Mouse (Mus musculus) neural tube, embryonic 15.5 days (tissue): ENCODE data around the gene Polh. TPM values are rescaled to one million over a fixed set of nuclear protein-coding genes. Genes with fewer than 3 reads are reported as not detected.

Source experiments
- ATAC-seq: fragments of 200-750 bp; cut with Nextera tagmentation; 2 replicates; pipeline ENCODE4 v1.8.0; 2017; ENCODE audit warnings: mild to moderate bottlenecking, moderate TSS enrichment, moderate library complexity; ENCODE audit not compliant: low FRiP score
- H3K27ac ChIP-seq: fragments of 300-500 bp; sonication (generic); replicated peaks from 2 replicates; pipeline ENCODE4 v1.5.1; 2015; ENCODE audit warnings: mild to moderate bottlenecking, inconsistent platforms
- H3K27me3 ChIP-seq: fragments of 300-500 bp; sonication (generic); replicated peaks from 2 replicates; pipeline ENCODE4 v1.6.1; 2015; ENCODE audit warnings: inconsistent platforms
- H3K36me3 ChIP-seq: fragments of 300-500 bp; sonication (generic); 2 replicates; pipeline ENCODE4 v1.6.1; 2015; ENCODE audit warnings: inconsistent platforms
- H3K4me1 ChIP-seq: fragments of 300-500 bp; sonication (generic); 2 replicates; pipeline ENCODE4 v1.6.1; 2015; ENCODE audit warnings: inconsistent platforms
- H3K4me2 ChIP-seq: fragments of 300-500 bp; sonication (generic); 2 replicates; pipeline ENCODE4 v1.6.1; 2015; ENCODE audit warnings: inconsistent platforms, mild to moderate bottlenecking, moderate library complexity
- H3K4me3 ChIP-seq: fragments of 300-500 bp; sonication (generic); replicated peaks from 2 replicates; pipeline ENCODE4 v1.5.1; 2015; ENCODE audit warnings: mild to moderate bottlenecking, inconsistent platforms
- H3K9ac ChIP-seq: fragments of 300-500 bp; sonication (generic); replicated peaks from 2 replicates; pipeline ENCODE4 v1.6.1; 2015; ENCODE audit warnings: mild to moderate bottlenecking, inconsistent platforms
- H3K9me3 ChIP-seq: fragments of 300-500 bp; sonication (generic); replicated peaks from 2 replicates; pipeline ENCODE4 v1.6.1; 2016; ENCODE audit warnings: inconsistent platforms
- WGBS: fragments of 180-500 bp; shearing (Covaris S2); methylation state at CpG from one replicate; pipeline ENCODE4 v1.1.7; 2015; ENCODE audit warnings: mixed read lengths; 5-methylcytosine and 5-hydroxymethylcytosine counted together
- polyA plus RNA-seq: library from polyadenylated mRNA; unstranded; fragments of >200 nt; fragmentation: Nextera tagmentation; extraction: Ambion mirVana; gene quantifications from 2 replicates; pipeline ENCODE4 v1.2.1, GENCODE M21; 2015

Polh gene
- polyA plus RNA-seq, 1 experiment from 2014 or later, result 7.9 TPM

DNA sequence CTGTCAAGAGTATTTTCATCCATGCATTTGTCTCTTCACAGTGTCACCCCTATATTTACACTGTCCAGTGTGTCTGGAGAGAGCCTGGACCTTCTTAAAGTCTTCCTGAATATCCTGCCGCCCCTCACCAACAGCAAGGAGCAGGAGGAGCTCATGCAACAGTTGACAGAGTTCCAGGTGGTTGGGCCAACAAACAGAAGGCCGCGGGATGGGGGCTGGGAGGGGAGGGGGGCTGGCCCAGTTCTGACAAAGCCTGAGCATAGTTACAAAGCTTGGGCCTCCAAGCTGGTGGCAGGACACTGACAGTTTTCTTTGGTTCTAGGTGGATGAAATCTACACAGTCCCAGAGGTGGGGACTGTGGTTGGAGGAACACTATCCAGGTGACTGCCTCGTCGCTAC lies 36.2 kb downstream of the Polh start:
- H3K27me3 ChIP-seq, result no peaks in the 10 kb centered on the region
- peaks cover 23% of the 10 kb centered on the region for H3K4me1 ChIP-seq
- 91% methylated on average over 5 of the region's 5 CpGs for WGBS
- no peak overlapping the region for H3K27ac ChIP-seq
- no peaks in the 10 kb centered on the region for H3K9me3 ChIP-seq
- H3K4me2 ChIP-seq, result no peak overlapping the region
- no peak overlapping the region for H3K4me3 ChIP-seq
- H3K9ac ChIP-seq, result no peak overlapping the region
- ATAC-seq, result no peak
- peaks cover 65% of the 10 kb centered on the region for H3K36me3 ChIP-seq

DNA sequence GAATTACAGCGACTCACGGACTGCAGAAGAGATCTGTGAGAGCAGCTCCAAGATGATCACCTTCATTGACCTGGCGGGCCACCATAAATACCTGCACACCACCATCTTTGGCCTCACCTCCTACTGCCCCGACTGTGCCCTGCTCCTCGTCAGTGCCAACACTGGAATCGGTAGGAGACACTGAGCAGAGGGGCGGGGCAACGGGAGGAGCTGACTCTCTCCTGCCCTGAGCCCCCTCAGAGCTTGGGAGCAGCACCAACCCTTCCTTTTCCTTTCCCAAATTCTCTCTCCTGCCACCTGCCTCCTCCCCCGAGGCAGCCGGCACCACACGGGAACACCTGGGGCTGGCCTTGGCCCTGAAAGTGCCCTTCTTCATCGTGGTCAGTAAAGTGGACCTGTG lies 37.0 kb downstream of the Polh start:
- no peaks in the 10 kb centered on the region for H3K9me3 ChIP-seq
- H3K27ac ChIP-seq, result no peak overlapping the region
- H3K9ac ChIP-seq, result no peak overlapping the region
- no peak for ATAC-seq
- H3K27me3 ChIP-seq, result no peaks in the 10 kb centered on the region
- H3K4me1 ChIP-seq, result peaks cover 23% of the 10 kb centered on the region
- no peak overlapping the region for H3K4me3 ChIP-seq
- 92% methylated on average over 12 of the region's 12 CpGs for WGBS
- peaks cover 62% of the 10 kb centered on the region for H3K36me3 ChIP-seq
- H3K4me2 ChIP-seq, result no peak overlapping the region

DNA sequence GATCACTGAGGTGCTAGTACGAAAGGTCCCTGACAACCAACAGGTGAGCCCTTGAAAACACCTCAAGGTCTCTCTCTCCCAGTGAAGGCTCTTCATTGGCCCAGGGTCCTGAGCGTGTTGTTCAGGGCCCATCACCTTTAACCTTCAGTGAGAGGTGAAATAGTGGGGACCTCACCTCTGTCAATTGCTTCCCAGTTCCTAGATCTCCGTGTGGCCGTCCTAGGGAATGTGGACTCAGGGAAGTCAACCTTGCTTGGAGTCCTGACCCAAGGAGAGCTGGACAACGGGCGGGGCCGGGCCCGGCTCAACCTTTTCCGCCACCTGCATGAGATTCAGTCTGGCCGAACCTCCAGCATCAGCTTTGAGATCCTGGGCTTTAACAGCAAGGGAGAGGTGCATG lies 37.7 kb downstream of the Polh start:
- no peak overlapping the region for H3K9ac ChIP-seq
- H3K4me3 ChIP-seq, result no peak overlapping the region
- 93% methylated on average over 10 of the region's 10 CpGs for WGBS
- peaks cover 28% of the 10 kb centered on the region for H3K4me1 ChIP-seq
- no peaks in the 10 kb centered on the region for H3K27me3 ChIP-seq
- H3K4me2 ChIP-seq, result no peak overlapping the region
- H3K9me3 ChIP-seq, result no peaks in the 10 kb centered on the region
- ATAC-seq, result no peak
- H3K27ac ChIP-seq, result no peak overlapping the region
- peaks cover 56% of the 10 kb centered on the region for H3K36me3 ChIP-seq

DNA sequence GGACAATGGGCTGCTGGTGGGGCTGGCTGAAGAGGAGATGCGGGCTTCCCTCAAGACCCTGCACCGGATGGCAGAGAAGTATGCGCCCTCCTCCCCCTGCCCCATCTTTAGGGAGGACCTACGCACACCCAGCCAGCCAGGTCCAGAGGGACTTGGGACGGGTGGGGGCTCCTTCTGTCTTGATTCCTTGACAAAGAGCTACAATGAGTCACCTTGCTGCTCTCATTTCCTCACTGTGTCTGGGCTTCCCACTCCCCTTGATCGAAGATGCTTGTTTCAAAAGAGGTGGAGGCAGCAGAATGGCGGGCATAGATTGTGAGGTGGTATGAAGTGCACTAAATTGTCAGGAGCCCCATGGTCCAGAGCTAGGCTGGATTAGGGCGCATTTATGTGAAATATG lies 38.1 kb downstream of the Polh start:
- Histone ChIP-seq H3K4me3 (no peak overlapping the region), H3K4me2 (no peak overlapping the region), H3K27me3 (no peaks in the 10 kb centered on the region), H3K9ac (no peak overlapping the region), H3K4me1 (peaks cover 31% of the 10 kb centered on the region), H3K27ac (no peak overlapping the region), H3K9me3 (no peaks in the 10 kb centered on the region), H3K36me3 (peaks cover 52% of the 10 kb centered on the region)
- ATAC-seq, result no peak
- WGBS, result 98% methylated on average over 8 of the region's 8 CpGs

DNA sequence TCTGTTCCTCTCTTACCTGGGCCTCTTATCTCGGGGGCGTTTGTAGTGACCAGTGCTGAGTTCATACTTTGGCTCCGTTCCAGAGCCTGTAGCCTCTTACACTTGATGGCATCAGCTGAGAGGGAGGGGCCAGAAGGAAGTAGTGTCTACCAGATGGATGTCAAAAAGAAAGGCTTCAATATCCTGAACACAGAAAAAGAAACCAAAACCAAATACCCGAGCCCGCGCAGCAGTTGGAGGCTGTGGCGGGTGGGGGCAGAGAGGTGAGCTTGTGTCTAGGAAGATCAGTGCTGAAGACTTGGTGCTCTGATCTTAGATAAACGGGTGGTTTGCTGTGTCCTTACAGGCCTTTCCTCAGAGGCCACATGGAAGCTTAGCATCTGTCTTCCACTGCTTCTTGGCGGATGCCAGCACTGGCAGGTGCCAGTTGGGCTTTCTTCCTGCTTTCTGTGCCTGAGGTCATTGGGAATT lies 39.5 kb downstream of the Polh start:
- Histone ChIP-seq H3K27me3 (no peaks in the 10 kb centered on the region), H3K27ac (no peak overlapping the region), H3K4me3 (no peak overlapping the region), H3K9ac (no peak overlapping the region), H3K4me1 (peaks cover 31% of the 10 kb centered on the region), H3K36me3 (peaks cover 40% of the 10 kb centered on the region), H3K4me2 (peak overlapping the region; percentile 6; the same call in 1 of the 2 replicates), H3K9me3 (no peaks in the 10 kb centered on the region)
- no peak for ATAC-seq
- 87% methylated on average over 9 of the region's 9 CpGs for WGBS

DNA sequence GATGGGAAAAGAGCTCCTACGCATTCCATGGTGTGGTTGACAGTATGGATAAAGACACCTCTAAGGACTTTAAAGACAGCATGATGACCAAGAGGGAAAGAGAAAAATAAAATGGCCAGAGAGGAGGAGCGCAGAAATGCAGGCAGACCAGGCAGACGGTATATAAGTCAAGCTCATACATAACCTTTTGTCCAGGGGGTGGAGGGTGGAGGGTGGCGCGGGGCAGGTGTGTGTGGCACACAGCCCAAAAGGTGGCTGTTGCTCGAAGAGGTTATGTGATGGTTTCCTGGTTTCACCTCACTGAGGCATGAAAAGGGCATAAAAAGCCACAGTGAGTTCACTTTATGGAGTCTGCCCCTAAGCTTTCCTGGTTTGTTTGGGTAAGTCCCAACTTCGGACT lies 39.9 kb downstream of the Polh start:
- no peak for ATAC-seq
- Histone ChIP-seq H3K4me2 (peak overlapping the region; percentile 6; the same call in 1 of the 2 replicates), H3K27ac (no peak overlapping the region), H3K27me3 (no peaks in the 10 kb centered on the region), H3K4me3 (no peak overlapping the region), H3K4me1 (peaks cover 31% of the 10 kb centered on the region), H3K36me3 (peaks cover 36% of the 10 kb centered on the region), H3K9ac (no peak overlapping the region), H3K9me3 (no peaks in the 10 kb centered on the region)
- 94% methylated on average over 7 of the region's 7 CpGs for WGBS

DNA sequence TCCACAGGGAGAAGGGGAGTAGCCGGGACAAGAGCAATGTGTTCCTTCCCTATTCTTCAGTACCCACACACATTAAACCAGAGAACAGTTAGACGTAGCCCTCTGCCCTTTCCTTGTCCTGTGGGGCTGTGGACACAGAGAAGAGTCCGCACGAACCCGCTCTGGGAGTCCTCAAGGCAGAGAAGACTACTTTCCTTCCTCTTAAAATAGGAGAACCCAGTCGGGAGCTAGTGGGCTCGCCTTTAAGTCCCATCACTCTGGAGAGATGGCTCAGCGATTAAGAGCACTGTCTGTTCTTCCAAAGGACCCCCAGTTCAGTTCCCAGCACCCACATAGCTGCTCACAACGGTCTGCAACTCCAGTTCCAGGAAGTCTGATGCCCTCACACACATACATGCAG lies 40.7 kb downstream of the Polh start:
- peak overlapping the region; percentile 84 for H3K9ac ChIP-seq
- no peaks in the 10 kb centered on the region for H3K9me3 ChIP-seq
- no peak for ATAC-seq
- peaks cover 27% of the 10 kb centered on the region for H3K36me3 ChIP-seq
- H3K4me2 ChIP-seq, result peak overlapping the region; percentile 89
- H3K27me3 ChIP-seq, result no peaks in the 10 kb centered on the region
- peak overlapping the region; percentile 82 for H3K27ac ChIP-seq
- H3K4me3 ChIP-seq, result peak overlapping the region; percentile 85
- H3K4me1 ChIP-seq, result peaks cover 31% of the 10 kb centered on the region
- WGBS, result 52% methylated on average over 9 of the region's 9 CpGs

DNA sequence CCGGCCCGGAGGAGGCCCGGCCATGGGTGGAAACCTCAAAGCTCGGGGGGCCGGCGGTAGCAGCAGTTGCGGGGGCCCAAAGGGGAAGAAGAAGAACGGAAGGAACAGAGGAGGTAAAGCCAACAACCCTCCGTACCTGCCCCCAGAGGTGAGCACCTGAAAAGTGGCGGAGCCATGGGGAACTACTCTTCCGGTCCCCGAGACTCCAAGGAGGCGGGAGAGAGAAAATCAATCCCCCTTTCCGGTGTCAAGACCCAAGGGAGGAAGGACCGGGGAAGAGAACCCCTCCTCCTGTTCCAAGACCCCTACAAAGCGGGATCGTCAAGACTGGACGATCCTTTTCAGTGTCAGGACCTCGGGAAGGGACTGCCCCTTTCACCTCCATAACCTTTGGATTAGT lies 41.3 kb downstream of the Polh start:
- peak overlapping the region; percentile 84 for H3K9ac ChIP-seq
- peaks cover 31% of the 10 kb centered on the region for H3K4me1 ChIP-seq
- WGBS, result under 1% methylated on average over 19 of the region's 19 CpGs
- H3K27me3 ChIP-seq, result no peaks in the 10 kb centered on the region
- H3K9me3 ChIP-seq, result no peaks in the 10 kb centered on the region
- peaks cover 22% of the 10 kb centered on the region for H3K36me3 ChIP-seq
- peak overlapping the region; percentile 85 for H3K4me3 ChIP-seq
- H3K27ac ChIP-seq, result peak overlapping the region; percentile 82
- H3K4me2 ChIP-seq, result peak overlapping the region; percentile 89
- ATAC-seq, result peak; percentile 40

DNA sequence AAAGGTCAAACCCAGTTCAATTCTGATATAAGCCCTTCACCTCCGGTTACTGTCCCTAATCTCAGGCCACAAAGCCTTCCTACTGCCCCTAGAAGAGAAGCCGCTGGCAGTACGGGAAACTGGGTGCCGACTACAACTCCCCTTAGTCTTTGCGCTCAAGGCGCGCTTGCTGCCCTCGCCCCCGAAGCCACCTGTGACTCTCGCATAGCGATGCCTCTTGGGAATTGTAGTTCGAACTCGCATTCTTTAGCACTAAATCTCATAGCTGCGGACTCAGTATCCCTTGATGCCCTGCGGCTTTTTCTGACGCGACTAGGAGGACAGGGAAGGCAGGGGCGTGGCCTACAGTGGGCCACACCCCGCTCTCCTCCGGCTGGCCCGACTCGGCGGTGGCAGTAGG lies 41.8 kb downstream of the Polh start, which contains the start of gene Gtpbp2:
Gtpbp2 (plus strand) TSS at position 347 of the 400 bp plus-strand sequence.
- Histone ChIP-seq H3K36me3 (peaks cover 17% of the 10 kb centered on the region), H3K4me2 (peak within 1 kb of the TSS; percentile 89), H3K4me3 (peak within 1 kb of the TSS; percentile 85), H3K9me3 (no peaks in the 10 kb centered on the region), H3K4me1 (peaks cover 31% of the 10 kb centered on the region), H3K27me3 (no peaks in the 10 kb centered on the region), H3K9ac (peak within 1 kb of the TSS; percentile 84), H3K27ac (peak within 1 kb of the TSS; percentile 82)
- under 1% methylated on average over 23 of the region's 23 CpGs for WGBS
- ATAC-seq, result peak; percentile 98

DNA sequence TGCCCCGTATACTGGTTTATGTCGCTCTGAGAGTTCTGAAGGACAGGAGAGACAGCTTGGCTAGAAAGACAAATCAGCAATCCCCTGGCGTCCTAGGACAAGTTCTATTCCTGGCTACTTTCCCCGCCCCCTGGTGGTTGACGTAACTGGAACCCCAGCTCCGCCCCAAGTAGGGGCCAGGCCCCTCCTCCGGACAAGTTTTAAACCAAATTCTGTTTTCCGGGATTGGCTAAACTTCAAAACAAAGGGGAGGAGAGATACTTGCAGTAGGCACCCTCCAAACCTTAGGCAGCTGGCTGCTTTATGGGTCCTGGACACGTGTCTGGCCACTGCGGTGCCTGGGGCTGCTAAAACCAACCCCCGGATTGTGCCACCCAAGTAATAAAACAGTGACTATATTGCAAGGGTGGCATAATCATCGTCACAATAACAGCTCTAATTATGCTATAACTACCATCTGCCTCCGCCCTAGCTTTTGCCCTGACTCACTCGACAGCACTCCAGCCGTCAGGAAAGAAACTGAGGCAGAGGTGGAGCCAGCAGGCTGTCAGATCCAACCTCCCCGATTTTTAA lies 42.3 kb downstream of the Polh start:
- H3K27me3 ChIP-seq, result no peaks in the 10 kb centered on the region
- no peaks in the 10 kb centered on the region for H3K9me3 ChIP-seq
- peak; percentile 67 for ATAC-seq
- peak overlapping the region; percentile 50 for H3K9ac ChIP-seq
- peak overlapping the region; percentile 89 for H3K4me2 ChIP-seq
- H3K27ac ChIP-seq, result peak overlapping the region; percentile 78
- under 1% methylated on average over 16 of the region's 16 CpGs for WGBS
- H3K4me3 ChIP-seq, result peak overlapping the region; percentile 85
- peaks cover 12% of the 10 kb centered on the region for H3K36me3 ChIP-seq
- H3K4me1 ChIP-seq, result peaks cover 31% of the 10 kb centered on the region

DNA sequence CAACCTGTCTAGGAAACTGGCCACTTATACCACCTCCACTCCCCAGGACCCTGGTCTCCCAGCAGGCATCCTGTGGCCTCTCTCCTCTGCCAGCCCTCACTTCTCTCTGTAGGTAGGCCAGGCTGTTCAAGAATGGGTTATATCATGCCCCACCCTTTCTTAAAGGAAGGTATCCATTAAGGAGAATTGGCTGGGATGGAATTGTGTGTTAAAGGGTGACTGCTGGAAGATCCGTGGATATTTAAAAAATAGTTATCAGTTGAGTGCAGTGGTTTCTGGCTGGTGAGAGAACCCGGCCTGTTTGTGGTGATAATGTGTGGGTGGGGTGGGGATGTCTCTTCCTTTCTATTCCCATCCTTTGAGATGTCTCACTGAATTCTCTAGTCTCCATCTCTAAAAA lies 43.2 kb downstream of the Polh start:
- peaks cover 2% of the 10 kb centered on the region for H3K36me3 ChIP-seq
- no peaks in the 10 kb centered on the region for H3K9me3 ChIP-seq
- H3K4me2 ChIP-seq, result no peak overlapping the region
- 69% methylated on average over 2 of the region's 2 CpGs for WGBS
- no peak overlapping the region for H3K4me3 ChIP-seq
- ATAC-seq, result no peak
- no peak overlapping the region for H3K9ac ChIP-seq
- H3K27me3 ChIP-seq, result no peaks in the 10 kb centered on the region
- H3K27ac ChIP-seq, result no peak overlapping the region
- H3K4me1 ChIP-seq, result peaks cover 31% of the 10 kb centered on the region

DNA sequence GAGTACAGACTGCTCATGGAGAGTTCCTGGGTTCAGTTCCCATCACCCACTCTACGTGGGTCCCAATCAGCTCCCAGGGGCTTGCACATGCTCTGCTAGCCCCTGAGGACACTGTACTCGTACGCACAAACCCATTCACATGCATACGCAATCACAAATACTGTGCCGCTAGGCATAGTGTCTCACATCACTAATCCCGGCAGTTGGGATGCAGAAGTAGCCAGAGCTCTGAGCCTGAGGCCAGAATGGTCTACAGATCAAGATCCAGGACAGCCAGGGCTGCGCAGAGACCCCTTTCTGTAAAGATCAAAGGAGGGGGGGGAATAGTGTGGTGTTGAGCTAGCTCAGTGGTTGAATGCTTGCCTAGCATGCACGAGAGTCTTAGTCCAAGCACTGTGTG lies 45.3 kb downstream of the Polh start:
- Histone ChIP-seq H3K9ac (no peak overlapping the region), H3K36me3 (no peaks in the 10 kb centered on the region), H3K4me3 (no peak overlapping the region), H3K4me1 (peaks cover 30% of the 10 kb centered on the region), H3K27ac (no peak overlapping the region), H3K27me3 (no peaks in the 10 kb centered on the region), H3K9me3 (no peaks in the 10 kb centered on the region), H3K4me2 (no peak overlapping the region)
- no peak for ATAC-seq
- 84% methylated on average over 8 of the region's 8 CpGs for WGBS
